Comparison of ENCODE assay signal across 8 mouse cellular contexts in genomic region chr5:124943793-124944383, GRCm38 (mm10). TPM values are rescaled to one million over a fixed set of nuclear protein-coding genes. Genes with fewer than 3 reads are reported as not detected.
DNase-seq lines count a peak whose midpoint lies in the region; ATAC-seq and TF ChIP-seq lines count a peak whose summit lies in the region.

No protein-coding gene starts in this region.

- intact Hi-C loops in left cerebral cortex, postnatal 4 days (cut with DNase I) = no loop called here

- H3K9me3 ChIP-seq in kidney, embryonic 14.5 days (ENCODE audit: control insufficient read depth, low read length) = peaks cover 9% of the 10 kb centered on the region; the same call in 1 of the 2 replicates
- no peaks in the 10 kb centered on the region for H3K9me3 ChIP-seq in forebrain, embryonic 16.5 days (ENCODE audit: control insufficient read depth, low read length)

- no peak overlapping the region for H3K9ac ChIP-seq in kidney, embryonic 14.5 days (ENCODE audit: low read depth, low read length)
- no peak overlapping the region for H3K9ac ChIP-seq in forebrain, embryonic 16.5 days (replicated peaks; ENCODE audit: low read depth, low read length)

- H3K4me3 ChIP-seq in kidney, adult 2 months (ENCODE audit: insufficient read depth, low read depth, low read length) = no peak overlapping the region
- no peak overlapping the region for H3K4me3 ChIP-seq in kidney, embryonic 14.5 days (ENCODE audit: low read length)
- H3K4me3 ChIP-seq in forebrain, embryonic 16.5 days (replicated peaks; ENCODE audit: low read length) = no peak overlapping the region

- no peaks in the 10 kb centered on the region for H3K36me3 ChIP-seq in kidney, adult 2 months (ENCODE audit: control insufficient read depth, insufficient read depth, low read length)
- no peaks in the 10 kb centered on the region for H3K36me3 ChIP-seq in kidney, embryonic 14.5 days (ENCODE audit: control insufficient read depth, insufficient read depth, low read length)
- no peaks in the 10 kb centered on the region for H3K36me3 ChIP-seq in forebrain, embryonic 16.5 days (ENCODE audit: control insufficient read depth, insufficient read depth)

- H3K4me2 ChIP-seq in kidney, embryonic 14.5 days (replicated peaks; ENCODE audit: low read depth, low read length) = no peak overlapping the region
- H3K4me2 ChIP-seq in forebrain, embryonic 16.5 days (ENCODE audit: low read length) = no peak overlapping the region

- WGBS in kidney, adult 2 months = 34% methylated on average over 12 of the region's 12 CpGs
- WGBS in kidney, embryonic 14.5 days = 62% methylated on average over 12 of the region's 12 CpGs
- 59% methylated on average over 12 of the region's 12 CpGs for WGBS in forebrain, embryonic 16.5 days

- TF ChIP-seq CTCF in kidney, adult 2 months (conservative IDR thresholded peaks at IDR 0.05; ENCODE audit: insufficient read depth, insufficient read length, low read depth, low read length) = peak; percentile 85

- H3K27me3 ChIP-seq in kidney, adult 2 months (replicated peaks; ENCODE audit: control insufficient read depth, insufficient read depth, low read length) = no peaks in the 10 kb centered on the region
- no peaks in the 10 kb centered on the region for H3K27me3 ChIP-seq in kidney, embryonic 14.5 days (ENCODE audit: control insufficient read depth, insufficient read depth, low read length)
- H3K27me3 ChIP-seq in forebrain, embryonic 16.5 days (replicated peaks; ENCODE audit: control insufficient read depth, insufficient read depth, low read length) = no peaks in the 10 kb centered on the region

- H3K4me1 ChIP-seq in kidney, adult 2 months (ENCODE audit: control insufficient read depth, insufficient read depth, low read length) = no peaks in the 10 kb centered on the region
- 0 out of 2 replicates have a peak, but pooled peaks cover 4% of the 10 kb centered on the region for H3K4me1 ChIP-seq in kidney, embryonic 14.5 days (ENCODE audit: control insufficient read depth, insufficient read depth, low read length)
- no peaks in the 10 kb centered on the region; the same call in 1 of the 2 replicates for H3K4me1 ChIP-seq in forebrain, embryonic 16.5 days (replicated peaks; ENCODE audit: control insufficient read depth, insufficient read depth, low read length)

- DNase-seq in kidney, adult 2 months = peak; percentile 56
- peak; percentile 61 to 78 for DNase-seq in CD8-positive naive resting alpha-beta T cell, adult 2 months (ENCODE audit: low read depth in 2 of 2, low spot score in 2 of 2)
- DNase-seq in adrenal gland, postnatal 14 days = peak; percentile 80
- peak; percentile 46 for DNase-seq in gastrocnemius, postnatal 25 days
- peak; percentile 69 for DNase-seq in left cerebral cortex, postnatal 4 days
- peak; percentile 54 to 63 for DNase-seq in right cerebral cortex, adult 2 months (ENCODE audit: low spot score in 2 of 2)

- TF ChIP-seq POLR2A in kidney, adult 2 months (IDR thresholded peaks at IDR 0.05; ENCODE audit: low read depth, low read length) = no peak

- no peak for ATAC-seq in kidney, embryonic 14.5 days (ENCODE audit: low FRiP score, low TSS enrichment)
- no peak for ATAC-seq in forebrain, embryonic 16.5 days

- H3K27ac ChIP-seq in kidney, adult 2 months (ENCODE audit: insufficient read depth, low read depth, low read length) = no peak overlapping the region
- no peak overlapping the region for H3K27ac ChIP-seq in kidney, embryonic 14.5 days (ENCODE audit: low read depth, low read length)
- H3K27ac ChIP-seq in forebrain, embryonic 16.5 days (ENCODE audit: low read length) = no peak overlapping the region

RNA-seq across cellular contexts. Expression of gene Rflna, which starts 59.1 kb away (rescaled TPM):
- polyA plus RNA-seq in kidney, adult 2 months (2012; rRNA removed) = 7.9 and 11.3 TPM in 2 replicates
- 3.8 and 4.8 TPM in 2 replicates for polyA plus RNA-seq in kidney, embryonic 14.5 days (2014; fragmentation: Nextera tagmentation; extraction: Ambion mirVana)
- total RNA-seq in adrenal gland, postnatal 14 days (2021) = 3.7 and 5.3 TPM in 2 replicates
- total RNA-seq in gastrocnemius, postnatal 25 days (2021) = under 1 TPM; 0.33 to 0.43 TPM
- 1 to 10 TPM; 2.0 to 2.1 TPM for total RNA-seq in left cerebral cortex, postnatal 4 days (2021)
- polyA plus RNA-seq in forebrain, embryonic 16.5 days (2015; fragmentation: Nextera tagmentation; extraction: Ambion mirVana) = 3.7 and 4.0 TPM in 2 replicates
